Mouse (Mus musculus) frontal cortex, postnatal 36 days (tissue): ENCODE results near the gene Btbd35f9.
"Not testable (repeated sequence)": the region's sequence is repeated elsewhere in the genome, so short reads cannot be mapped to it uniquely, and the experiment has no call there.

ENCODE experiments used
- DNase-seq, 2 experiments: peaks; one replicate each; pipeline ENCODE4 v3.0.0; 2022; ENCODE audit warnings: low spot score in 2 of 2

Btbd35f9 gene

DNA sequence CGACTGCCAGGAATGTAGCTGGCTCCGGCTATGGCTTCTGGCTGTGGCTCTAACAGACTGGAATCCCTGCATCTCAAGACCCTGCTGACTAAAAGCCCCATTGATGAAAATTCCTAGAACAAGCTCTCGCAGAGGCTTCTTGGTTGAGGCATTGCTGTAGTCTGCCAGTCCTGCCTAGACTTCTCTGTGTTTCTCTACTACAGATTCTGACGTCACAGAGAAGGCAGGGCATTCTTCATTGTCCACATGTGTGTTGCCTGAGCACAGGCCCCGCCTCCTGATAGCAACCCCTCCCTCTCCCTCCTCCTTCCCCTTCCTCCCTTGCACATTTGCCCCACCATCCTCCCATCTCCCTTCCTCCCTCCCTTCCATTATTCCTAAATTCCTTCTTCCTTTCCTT lies at the start of gene Btbd35f9:
Btbd35f9 (minus strand) TSS at position 101 of the 400 bp plus-strand sequence.
- not testable (repeated sequence) for DNase-seq
